Mouse (Mus musculus): Measurements from ENCODE around the gene Mtmr4. TPM values are rescaled to one million over a fixed set of nuclear protein-coding genes. Genes with fewer than 3 reads are reported as not detected.

The Mtmr4 gene
- total RNA-seq (2022) = 100 to 1,000 TPM in 1 of 4 experiments, 10 to 100 TPM in 3; 75.1 to 105 (median 86.8) TPM

- peak; percentile 100 for DNase-seq (ENCODE audit: low spot score in 2 of 2)
Observed at GRCm38 (mm10) chr11:87591526-87592353, at the start of gene Mtmr4. TSS of gene Mtmr4 (plus strand) at chr11:87592162.

DNA sequence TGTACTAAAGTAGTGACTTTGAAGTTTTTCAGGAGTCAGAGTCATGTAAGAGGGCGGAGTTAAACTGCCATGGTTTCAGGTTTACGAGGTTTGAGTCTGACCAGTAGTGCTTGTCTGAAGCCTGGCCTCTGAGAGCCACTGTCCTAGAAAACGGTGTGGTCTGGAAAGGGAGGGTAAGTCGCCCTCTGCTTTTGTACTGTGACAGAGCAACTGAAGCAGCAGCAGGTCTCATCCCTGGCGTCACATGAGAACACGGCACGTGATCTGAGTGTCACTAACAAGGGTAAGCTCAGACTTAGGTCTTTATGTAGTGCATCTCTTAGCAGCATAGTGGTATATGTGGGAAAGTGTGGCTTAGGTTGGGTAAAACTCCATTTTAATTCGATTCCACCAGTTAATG is 49.7 kb upstream of the Mtmr4 start:
- DNase-seq (ENCODE audit: low spot score in 2 of 2) = no peak

- no peak for DNase-seq (ENCODE audit: low spot score in 2 of 2)
Observed at GRCm38 (mm10) chr11:87542906-87543305, 49.1 kb upstream of the Mtmr4 start.

DNA sequence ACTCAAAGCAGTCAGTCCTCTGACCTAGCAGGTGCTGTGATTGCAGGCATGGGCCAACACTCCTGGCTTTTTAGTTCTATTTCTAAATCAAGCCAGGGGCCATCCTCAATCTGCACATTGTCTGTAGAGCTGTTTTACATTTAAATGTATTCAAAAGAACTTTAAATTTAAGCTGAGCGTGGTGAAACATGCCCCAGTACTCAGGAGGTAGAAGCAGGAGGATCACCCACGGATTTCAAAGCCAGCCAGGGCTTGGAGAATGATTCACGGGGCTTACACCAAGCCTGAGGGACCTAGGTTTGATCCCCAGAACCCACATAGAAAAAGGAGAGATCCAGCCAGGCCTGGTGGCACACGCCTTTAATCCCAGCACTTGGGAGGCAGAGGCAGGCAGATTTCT is 38.6 kb upstream of the Mtmr4 start:
- DNase-seq (ENCODE audit: low spot score in 2 of 2) = no peak

DNA sequence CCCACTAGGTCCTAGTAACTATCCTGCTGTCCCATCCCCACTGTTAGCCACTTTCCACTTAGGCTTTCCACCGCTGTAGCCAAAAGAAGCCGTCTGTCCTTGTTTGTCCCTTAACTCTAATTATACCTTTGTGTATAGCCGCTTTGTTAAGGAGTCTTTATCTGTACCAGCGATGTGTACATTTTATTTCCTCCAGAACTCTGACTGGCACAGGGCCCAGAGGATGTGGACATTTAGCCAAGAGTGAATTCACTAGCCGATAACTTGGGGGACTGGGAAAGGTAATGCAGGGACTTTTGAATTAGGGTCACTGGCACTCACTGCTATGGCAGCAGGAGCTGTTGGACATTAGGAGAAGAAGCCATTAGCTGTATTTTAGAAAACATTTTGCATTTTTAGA is 37.6 kb upstream of the Mtmr4 start:
- DNase-seq (ENCODE audit: low spot score in 2 of 2) = no peak

GRCm38 (mm10) chr11:87555106-87555703 is 36.8 kb upstream of the Mtmr4 start:
- DNase-seq (ENCODE audit: low spot score in 2 of 2) = no peak

GRCm38 (mm10) chr11:87561208-87561607 is 30.8 kb upstream of the Mtmr4 start:
- no peak for DNase-seq (ENCODE audit: low spot score in 2 of 2)

DNA sequence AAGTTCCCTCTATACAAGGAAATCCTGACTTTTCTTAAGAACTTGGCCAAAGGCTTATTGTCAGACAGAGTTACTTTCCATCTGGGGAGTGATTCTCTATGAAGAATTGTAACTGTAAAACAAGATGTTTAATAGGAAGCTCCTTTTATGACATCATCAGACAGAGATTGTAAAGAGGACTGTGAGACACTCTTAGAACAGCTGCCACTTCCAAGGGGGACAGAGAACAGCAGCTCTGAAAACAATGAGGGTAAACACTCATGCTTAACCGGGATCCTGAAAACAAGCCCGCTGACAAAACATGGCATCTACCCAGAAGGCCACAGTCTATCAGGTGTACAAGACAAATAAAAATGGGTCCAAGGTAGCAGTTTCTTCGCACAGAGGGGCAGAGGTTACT is 25.5 kb upstream of the Mtmr4 start, which contains the start of gene Gm11492:
Gene Gm11492 (plus strand): TSS at position 153 of the 400 bp plus-strand sequence.
- no peak for DNase-seq (ENCODE audit: low spot score in 2 of 2)

- DNase-seq (ENCODE audit: low spot score in 2 of 2) = no peak
Observed at GRCm38 (mm10) chr11:87568255-87568953, 23.6 kb upstream of the Mtmr4 start, which contains the start of gene Sept4. TSS of gene Sept4 (plus strand) at chr11:87568903.

GRCm38 (mm10) chr11:87570743-87571142 is 21.2 kb upstream of the Mtmr4 start:
- no peak for DNase-seq (ENCODE audit: low spot score in 2 of 2)

GRCm38 (mm10) chr11:87571361-87571950 is 20.5 kb upstream of the Mtmr4 start:
- no peak for DNase-seq (ENCODE audit: low spot score in 2 of 2)

DNA sequence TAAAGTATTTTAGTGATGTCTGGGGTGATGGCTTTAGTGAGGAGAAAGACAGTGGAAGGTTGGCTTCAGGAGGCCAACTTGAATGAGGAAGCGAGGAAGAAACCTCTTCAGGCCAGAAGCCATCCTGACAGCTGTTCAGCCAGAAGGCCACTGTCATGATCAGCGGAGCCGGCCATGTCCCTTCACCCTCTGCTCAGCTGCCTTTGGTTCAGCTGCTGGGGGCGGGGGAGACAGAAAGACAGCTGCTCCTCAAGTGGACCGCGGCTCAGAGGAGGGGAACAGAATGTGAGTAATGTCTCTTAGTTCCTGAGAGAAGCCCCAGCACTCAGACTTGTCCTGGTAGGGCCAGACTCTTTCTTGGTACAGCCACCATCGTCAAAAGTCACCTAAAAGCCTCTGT is 18.2 kb upstream of the Mtmr4 start:
- no peak for DNase-seq (ENCODE audit: low spot score in 2 of 2)

DNA sequence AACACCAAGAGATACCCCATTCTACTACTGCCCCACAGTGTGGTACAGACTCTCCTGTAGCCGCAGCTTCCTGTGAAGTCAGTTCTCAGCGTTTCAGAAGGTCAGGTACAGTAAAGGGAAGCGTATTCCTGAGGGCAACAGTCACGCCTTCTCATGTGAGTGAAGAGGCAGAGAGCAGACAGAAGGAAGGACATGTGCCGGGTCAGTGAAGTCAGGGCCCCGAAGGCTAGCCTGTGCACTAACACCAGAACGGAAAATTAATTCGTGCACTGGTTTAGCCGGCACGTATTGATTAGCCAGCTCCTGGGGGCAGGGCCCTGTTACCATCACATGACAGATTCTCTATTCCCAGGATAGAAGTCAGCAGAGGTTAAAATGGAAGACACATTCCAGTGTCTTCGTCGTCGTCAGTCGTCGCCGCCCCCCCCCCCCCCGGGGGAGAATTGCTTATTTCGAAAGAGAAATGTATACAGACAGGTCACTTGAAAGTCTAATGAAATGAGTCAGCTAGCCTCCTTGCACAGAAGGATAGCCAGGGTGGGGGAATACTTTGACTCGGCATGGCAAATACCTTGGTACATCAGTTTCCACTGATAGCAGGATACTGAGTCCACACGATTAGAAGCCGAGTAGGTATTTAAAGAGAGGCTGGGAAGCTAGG is 17.3 kb upstream of the Mtmr4 start:
- DNase-seq (ENCODE audit: low spot score in 2 of 2) = no peak

DNA sequence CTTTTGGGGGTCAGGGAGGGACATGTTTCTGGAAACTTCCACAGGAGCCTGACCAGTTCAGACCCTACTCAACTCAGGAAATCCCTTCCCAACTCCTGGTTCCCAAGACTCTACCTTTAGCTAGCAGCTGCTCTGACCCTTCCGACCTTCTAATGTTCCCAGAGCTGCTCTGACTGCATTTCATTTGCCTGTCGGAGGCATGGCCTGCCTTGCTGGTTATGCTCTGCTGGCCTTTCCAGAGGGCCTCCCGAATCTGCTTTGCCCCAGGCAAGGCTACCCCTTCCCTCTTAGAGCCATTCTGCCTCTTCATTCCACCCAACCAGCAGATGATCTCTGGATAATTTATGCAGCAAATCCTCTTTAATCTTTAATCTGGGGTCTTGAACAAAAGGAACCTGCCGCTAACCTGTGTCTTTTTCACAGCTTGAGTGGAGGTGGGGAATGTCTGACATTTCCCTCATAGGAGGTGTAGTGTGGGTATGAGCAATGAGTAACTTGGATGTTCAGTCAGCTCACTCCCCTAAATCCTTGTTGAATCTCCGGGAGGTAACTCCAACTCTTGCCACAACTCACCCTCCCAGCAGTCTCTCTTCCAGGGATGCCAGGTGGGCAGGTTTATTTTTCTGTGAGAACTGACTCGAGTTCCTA is 14.2 kb upstream of the Mtmr4 start:
- DNase-seq (ENCODE audit: low spot score in 2 of 2) = peak in 1 of 2 experiments; percentile 14

DNA sequence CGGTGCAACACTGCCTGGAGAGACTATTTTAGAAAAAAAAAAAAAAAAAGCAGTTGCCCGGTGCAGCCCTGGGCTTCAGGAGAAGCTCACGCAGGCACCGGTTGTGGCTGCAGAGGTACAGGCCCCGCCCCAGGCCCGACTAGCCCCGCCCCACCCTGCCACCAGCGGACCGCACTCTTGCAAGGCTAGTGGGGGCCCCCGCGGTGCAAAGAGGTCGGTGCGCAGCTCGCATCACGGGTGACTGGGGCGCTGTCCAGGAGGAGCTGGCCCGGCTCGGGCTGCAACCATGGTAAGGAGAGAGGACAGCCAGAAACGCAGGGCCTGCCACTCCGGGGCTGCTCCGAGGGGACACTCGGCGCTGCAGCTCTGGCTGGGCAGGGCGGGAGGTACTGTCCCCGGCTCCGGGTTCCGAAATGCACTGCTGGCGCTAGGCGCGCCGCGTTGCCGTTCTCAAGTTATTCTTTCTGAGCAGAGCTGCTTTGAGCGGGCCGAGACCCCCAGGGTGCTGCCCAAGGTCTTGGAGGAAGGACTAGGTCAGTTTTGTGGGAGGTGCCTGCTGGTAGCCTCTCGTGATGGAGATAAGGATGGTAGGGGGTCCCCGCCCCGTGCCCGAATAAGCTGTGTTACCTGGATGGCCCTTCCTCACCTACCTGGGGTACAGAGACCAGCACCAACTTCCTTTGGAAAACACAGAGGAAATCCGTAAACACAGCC is 13.6 kb upstream of the Mtmr4 start:
- peak; percentile 25 to 68 for DNase-seq (ENCODE audit: low spot score in 2 of 2)

DNA sequence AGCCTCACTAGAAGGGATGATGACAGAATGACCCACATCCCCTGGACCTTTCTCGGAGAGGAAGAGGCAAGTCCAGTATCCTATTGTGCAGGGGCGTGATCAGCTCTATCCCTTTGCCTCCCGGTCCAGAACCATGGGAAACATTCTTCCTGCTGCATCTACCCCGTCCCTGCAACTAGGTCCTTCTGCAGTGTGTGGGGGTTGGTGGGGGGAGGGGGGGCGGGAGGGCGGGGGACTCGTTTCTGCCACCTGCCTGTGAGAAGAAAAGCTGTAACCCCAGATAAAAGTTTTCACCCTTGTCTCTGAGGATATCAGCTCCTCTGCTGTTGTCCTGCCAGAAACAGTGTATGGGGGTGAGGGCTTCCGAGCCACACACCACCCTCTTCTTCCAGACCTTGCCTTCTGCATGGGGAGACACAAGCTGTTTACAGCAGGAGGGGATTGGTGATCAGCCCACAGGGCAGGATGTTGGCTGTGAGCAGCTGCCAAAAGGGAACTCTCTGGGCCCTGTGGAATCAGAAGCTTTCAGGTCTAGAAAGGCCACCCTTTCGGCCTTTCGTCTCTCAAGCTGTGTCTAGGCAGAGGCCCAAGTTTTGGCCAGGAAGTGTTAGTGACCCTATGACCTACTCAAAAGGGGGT is 12.9 kb upstream of the Mtmr4 start:
- DNase-seq (ENCODE audit: low spot score in 2 of 2) = peak in 1 of 2 experiments; percentile 58

DNA sequence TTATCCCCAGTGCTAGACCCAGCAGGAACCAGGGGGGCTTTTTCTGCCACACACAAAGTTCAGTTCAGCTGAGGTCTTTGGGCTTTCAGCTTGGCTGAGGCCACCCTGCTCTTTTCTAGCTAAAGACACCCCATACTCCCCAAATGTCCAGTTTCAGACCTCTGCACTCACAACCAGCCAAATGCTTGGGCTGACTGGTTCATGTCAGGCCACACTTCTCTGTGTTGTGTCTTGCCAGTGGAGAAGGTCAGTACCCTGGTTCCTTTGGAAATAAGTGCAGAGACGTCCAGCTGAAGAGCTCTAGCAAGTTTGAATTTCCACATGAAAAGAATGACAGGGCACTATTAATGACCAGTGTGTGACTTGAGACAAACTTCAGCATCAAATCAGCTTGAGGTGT is 12.2 kb upstream of the Mtmr4 start:
- no peak for DNase-seq (ENCODE audit: low spot score in 2 of 2)

- DNase-seq (ENCODE audit: low spot score in 2 of 2) = no peak
Observed at GRCm38 (mm10) chr11:87580543-87581085, 11.3 kb upstream of the Mtmr4 start.

DNA sequence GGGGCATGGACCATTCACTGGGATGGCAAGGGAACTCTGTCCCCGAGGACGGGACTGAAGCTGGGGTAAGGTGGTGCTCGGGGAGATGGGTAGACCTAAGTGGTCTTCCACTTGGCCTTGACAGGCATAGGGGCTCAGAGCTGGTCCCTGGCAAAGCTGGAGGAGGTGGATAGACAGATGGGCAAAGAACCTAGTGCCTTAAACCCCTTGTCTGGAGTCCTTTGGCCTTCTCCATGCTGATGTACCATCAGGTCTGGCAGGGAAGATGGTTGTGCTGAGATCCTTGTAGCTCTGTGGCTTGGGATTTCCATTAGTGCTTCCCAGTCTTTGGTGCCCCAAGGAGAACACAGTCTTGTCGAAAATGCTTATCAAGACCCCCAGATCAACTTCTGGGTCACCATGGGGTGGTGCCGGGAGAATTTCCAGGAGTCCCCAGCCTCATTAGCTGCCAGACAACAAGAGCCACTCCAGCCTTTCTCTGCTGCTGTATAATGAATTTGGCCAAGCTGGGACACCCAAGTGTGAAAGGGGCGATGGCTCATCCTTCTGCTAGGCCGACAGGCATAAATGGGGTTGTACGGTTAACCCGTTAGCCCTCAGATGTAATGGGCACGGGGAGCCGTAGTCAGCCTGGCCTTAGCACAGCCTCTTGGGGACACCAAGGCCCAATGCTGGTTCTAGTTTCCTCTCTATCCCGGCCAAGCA is 10.6 kb upstream of the Mtmr4 start:
- DNase-seq (ENCODE audit: low spot score in 2 of 2) = no peak
